Mouse (Mus musculus): ENCODE measurements around the gene Fchsd2. TPM values are rescaled to one million over a fixed set of nuclear protein-coding genes. Genes with fewer than 3 reads are reported as not detected.
A peak's percentile ranks its signal among the peaks of the same experiment; 100 is the strongest.

The Fchsd2 gene
- polyA plus RNA-seq, 1 experiment: 4.5 TPM

- no peak for DNase-seq (ENCODE audit: low read depth, low spot score)
Measured at GRCm38 (mm10) chr7:101263511-101263910, 170.8 kb downstream of the Fchsd2 start.

DNA sequence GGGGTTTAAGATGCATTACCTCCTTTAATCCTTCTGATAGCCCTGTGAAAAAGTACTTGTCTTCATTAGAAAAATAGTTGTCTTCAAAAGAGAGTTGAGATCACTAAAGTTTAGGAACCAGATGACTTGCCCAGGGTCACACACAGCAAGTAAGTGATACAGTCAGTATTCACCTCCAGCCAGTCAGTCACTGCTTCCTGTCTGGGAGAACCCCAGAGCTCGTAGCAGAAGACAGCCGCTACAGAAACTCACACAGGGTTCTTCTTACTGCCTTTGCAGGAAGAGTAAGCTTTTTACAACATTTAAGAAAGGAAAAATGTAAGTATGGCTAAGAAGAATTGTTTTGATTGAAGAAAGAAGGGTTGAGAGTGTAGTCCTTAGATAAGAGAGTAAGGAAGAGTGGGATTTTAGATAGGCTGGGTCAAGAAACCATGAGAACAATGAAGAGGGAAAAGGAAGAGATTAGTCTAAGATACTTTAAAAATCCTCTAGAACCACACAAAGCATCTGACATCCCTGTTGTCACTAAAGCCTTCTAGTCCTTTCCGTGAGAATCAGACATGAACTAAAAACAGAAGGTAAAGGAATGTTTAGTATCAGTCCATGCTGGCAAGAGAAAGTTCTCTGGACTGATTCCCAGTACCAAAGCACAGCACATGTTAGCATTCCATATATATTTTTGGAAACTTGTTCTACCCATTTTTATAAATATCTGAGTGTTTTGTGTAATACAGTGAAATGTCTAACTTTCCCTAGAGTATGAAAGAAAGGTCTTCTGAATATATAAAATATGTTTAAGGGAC, 175.0 kb downstream of the Fchsd2 start:
- no peak for DNase-seq (ENCODE audit: low read depth, low spot score)
- WGBS: 66% methylated on average over 3 of the region's 3 CpGs

- no peak for DNase-seq (ENCODE audit: low read depth, low spot score)
- WGBS: 84% methylated on average over 1 of the region's 1 CpGs
Measured at GRCm38 (mm10) chr7:101271602-101272001, 178.9 kb downstream of the Fchsd2 start.

DNA sequence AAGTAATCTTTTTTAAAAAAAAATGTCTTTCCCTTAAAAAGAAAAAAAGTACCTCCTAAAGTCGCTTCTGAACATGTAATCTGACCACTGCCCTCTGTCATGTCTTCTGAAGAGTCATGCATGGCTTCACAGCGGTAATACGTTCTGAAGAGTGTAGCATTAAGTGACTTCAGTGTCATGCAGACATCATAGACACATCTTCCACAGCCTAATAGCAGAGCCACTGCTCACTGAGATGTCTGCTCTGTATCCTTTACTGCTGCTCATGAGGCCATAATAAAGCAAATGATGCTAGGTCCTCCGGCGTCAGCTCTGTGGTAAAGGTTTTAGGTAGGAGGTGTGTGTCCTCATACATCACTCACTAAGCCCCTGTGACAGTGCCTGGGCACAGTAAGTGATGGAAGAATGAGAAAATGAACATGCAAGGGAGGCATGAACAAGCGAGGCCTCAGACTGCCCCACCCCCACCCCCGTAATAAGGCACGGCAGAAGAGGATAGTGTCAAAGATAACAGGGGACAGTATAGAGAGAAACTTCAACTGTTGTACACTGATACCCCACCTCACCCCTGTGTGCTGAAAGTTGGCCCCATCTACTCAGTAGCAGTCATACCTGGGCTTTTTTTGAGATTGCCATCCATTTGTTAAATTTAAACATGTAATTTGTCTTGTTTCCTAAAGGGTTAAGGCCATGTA, 179.9 kb downstream of the Fchsd2 start:
- no peak for DNase-seq (ENCODE audit: low read depth, low spot score)
- WGBS: 90% methylated on average over 8 of the region's 8 CpGs

DNA sequence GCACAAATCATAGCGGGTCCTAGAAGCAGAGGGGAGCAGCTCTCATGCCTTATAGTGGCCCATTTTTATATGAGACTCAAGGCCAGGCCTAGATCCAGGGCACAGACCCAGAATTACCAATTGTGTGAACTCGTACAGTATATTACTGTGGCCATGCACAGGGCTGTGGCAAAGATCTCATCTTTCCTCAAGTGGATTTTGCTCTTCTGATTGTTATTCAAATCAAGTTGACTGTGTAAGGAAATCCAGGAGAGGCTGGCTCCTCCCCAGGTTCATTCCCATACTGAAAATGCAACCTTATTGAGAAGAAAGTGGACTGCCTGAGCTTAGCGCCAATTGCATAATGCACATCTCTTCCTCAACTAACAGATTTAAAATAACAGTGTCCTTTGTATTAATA, 190.1 kb downstream of the Fchsd2 start:
- no peak for DNase-seq (ENCODE audit: low read depth, low spot score)
- 90% methylated on average over 3 of the region's 3 CpGs for WGBS

DNA sequence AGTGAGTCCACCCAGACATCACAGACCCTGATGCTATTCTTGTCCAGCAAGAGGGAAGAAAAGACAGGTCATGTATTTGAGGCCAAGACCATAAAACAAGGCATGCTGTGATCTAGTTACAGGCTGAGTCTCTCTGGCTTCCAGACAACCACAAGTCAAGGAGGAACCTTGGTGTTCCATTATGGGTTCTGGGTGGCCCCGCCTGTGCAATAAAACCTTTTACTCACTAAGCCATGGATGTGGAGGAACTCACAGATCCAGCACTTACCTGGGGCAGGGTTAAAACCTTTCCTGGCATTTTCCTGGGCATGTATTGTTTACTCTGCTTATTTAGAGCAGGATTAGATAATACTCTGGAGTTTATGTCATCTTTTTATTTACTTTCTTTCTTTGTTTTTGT, 191.8 kb downstream of the Fchsd2 start:
- DNase-seq (ENCODE audit: low read depth, low spot score): peak; percentile 75
- 14% methylated on average over 1 of the region's 1 CpGs for WGBS

- DNase-seq (ENCODE audit: low read depth, low spot score): no peak
- 87% methylated on average over 4 of the region's 4 CpGs for WGBS
Measured at GRCm38 (mm10) chr7:101286891-101287290, 194.2 kb downstream of the Fchsd2 start.

- DNase-seq (ENCODE audit: low read depth, low spot score): no peak
- 71% methylated on average over 2 of the region's 2 CpGs for WGBS
Measured at GRCm38 (mm10) chr7:101287820-101288219, 195.2 kb downstream of the Fchsd2 start.

GRCm38 (mm10) chr7:101288436-101288835, 195.8 kb downstream of the Fchsd2 start:
- 38% methylated on average over 4 of the region's 4 CpGs for WGBS
- no peak for DNase-seq (ENCODE audit: low read depth, low spot score)

DNA sequence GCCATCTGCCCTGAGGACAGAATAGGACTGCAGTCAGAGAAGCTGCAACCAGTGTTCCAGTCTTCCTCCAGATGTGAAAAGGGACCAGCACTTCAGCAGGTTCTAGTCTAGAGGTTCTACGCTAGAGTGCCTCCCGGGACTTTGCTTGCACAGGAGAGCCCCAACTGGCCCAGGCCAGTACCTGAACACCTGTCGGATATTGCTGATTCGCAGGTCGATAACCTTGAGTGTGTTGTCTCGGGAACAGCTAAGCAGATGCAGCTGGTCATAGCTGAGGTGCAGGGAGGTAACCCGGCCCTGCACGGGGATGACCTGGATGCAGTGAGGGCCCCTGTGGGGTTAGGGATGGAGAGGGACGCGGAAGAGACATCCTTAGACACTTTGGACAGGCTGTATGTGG, 197.7 kb downstream of the Fchsd2 start:
- WGBS: 84% methylated on average over 10 of the region's 10 CpGs
- DNase-seq (ENCODE audit: low read depth, low spot score): no peak

- WGBS: 82% methylated on average over 5 of the region's 5 CpGs
Measured at GRCm38 (mm10) chr7:101291211-101291610, 198.5 kb downstream of the Fchsd2 start.

GRCm38 (mm10) chr7:101291641-101292040, 199.0 kb downstream of the Fchsd2 start:
- 88% methylated on average over 8 of the region's 8 CpGs for WGBS

More at GRCm38 (mm10) chr7:101291211-101291610, 198.5 kb downstream of the Fchsd2 start:
- no peak for DNase-seq (ENCODE audit: low read depth, low spot score)

DNA sequence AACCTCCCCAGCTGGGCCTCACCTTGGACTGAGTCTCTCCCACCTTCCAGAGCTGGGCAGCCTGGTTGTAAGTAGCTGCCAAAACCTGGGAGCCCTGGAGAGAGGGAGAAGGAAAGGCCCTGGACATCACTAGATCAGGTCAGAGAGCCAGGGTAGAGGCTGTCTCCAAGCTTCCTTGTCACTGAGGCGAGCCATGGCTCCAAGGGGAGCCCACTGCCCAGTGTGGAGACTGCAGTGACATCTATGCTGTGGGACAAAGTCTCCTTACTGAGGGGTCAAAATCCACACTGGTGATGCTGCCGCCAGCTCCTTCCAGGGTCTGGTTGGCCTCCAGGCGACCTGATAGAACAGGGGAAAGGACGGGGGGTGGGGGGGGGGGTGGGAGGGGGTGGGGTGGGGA, 199.4 kb downstream of the Fchsd2 start:
- 80% methylated on average over 4 of the region's 4 CpGs for WGBS
- DNase-seq (ENCODE audit: low read depth, low spot score): no peak

More at GRCm38 (mm10) chr7:101291641-101292040, 199.0 kb downstream of the Fchsd2 start:
- DNase-seq (ENCODE audit: low read depth, low spot score): no peak

- no peak for DNase-seq (ENCODE audit: low read depth, low spot score)
- 95% methylated on average over 1 of the region's 1 CpGs for WGBS
Measured at GRCm38 (mm10) chr7:101292696-101293095, 200.0 kb downstream of the Fchsd2 start.

DNA sequence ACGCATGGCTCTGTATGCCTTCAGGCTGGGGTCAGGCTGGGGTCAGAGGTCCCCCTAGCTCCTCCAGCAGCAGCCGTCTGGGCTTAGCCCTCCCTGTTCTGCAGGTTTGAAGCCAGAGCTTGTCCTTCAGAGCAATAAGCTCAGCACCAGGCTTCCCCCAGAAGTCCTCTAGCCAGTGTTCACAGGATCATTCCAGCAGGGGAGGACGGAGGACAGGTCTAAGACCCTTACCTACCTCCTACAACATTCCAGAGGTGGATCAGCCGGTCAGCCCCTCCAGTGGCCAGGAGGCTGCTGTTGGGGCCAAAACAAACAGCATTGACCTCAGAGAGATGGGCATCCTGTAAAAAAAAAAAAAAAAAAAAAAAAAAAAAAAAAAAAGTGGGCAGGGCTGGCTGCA, 200.5 kb downstream of the Fchsd2 start:
- no peak for DNase-seq (ENCODE audit: low read depth, low spot score)
- 74% methylated on average over 4 of the region's 4 CpGs for WGBS

DNA sequence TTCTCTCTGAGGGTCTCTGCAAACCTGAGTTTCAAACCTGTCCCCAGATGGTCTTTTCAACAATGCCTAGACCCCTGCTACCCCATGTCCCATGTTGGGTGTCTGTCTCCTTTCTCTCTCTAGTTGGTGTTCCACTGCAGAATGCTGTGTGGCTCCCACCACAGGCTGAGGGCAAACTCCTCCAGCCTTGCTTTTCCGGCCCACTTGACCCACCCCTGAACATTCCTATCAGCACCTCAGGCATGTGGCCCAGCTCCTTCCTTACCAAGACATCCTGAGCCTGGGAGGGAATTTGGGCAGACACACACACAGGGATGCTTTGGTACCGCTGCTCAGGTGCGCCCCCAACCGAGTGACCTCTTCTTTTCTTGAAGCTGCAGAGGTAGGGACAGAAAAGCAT, 200.9 kb downstream of the Fchsd2 start:
- no peak for DNase-seq (ENCODE audit: low read depth, low spot score)
- WGBS: 84% methylated on average over 4 of the region's 4 CpGs

GRCm38 (mm10) chr7:101295438-101295837, 202.8 kb downstream of the Fchsd2 start:
- WGBS: 56% methylated on average over 1 of the region's 1 CpGs
- no peak for DNase-seq (ENCODE audit: low read depth, low spot score)

DNA sequence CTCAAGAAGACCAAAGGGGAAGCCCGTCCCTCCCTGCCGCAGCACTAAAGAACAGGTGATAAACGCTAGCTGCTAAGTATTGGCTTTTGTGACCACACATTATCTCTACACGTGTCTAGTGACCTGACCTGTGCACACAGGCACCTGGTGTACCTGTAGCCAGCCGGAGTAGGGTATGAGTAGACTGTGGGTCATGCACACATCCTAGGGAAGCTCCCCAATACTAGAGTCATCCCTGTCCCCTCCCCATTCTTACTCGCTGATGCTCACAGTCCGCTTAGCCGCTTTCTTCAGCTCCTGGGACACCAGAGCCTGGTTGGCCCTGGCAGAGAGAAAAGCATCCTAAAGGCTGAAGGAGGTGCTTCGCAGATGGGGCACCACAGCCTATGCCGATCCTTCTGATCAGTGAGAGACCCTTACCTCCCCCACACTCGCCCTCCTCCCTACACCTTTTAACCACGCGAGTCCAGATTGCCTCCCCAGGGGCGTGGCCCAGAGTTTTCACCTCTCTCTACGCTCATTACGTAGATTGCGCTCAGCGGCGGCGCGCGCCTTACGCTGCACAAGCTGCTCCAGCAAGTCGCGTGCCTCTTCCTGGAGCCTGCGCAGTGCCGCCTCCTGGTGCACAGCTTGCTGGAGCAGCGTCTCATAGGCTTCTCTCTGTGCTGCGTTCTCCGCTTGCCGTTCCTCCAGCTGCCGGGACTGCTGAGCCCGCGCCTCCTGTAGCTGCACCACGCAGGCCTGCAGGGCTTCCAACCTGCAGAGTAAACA, 203.8 kb downstream of the Fchsd2 start:
- no peak for DNase-seq (ENCODE audit: low read depth, low spot score)
- 25% methylated on average over 35 of the region's 35 CpGs for WGBS

- 37% methylated on average over 8 of the region's 8 CpGs for WGBS
- DNase-seq (ENCODE audit: low read depth, low spot score): no peak
Measured at GRCm38 (mm10) chr7:101297023-101297405, 204.4 kb downstream of the Fchsd2 start.

- DNase-seq (ENCODE audit: low read depth, low spot score): no peak
- 57% methylated on average over 3 of the region's 3 CpGs for WGBS
Measured at GRCm38 (mm10) chr7:101298375-101298774, 205.7 kb downstream of the Fchsd2 start.
